Mouse (Mus musculus) urinary bladder, postnatal 36 days (tissue): ENCODE results near the gene Sult4a1.

Experiments used
- DNase-seq, 2 experiments: peaks; one replicate each; pipeline ENCODE4 v3.0.0; 2022; ENCODE audit warnings: low spot score in 2 of 2, mixed read lengths in 1 of 2

The Sult4a1 gene

DNA sequence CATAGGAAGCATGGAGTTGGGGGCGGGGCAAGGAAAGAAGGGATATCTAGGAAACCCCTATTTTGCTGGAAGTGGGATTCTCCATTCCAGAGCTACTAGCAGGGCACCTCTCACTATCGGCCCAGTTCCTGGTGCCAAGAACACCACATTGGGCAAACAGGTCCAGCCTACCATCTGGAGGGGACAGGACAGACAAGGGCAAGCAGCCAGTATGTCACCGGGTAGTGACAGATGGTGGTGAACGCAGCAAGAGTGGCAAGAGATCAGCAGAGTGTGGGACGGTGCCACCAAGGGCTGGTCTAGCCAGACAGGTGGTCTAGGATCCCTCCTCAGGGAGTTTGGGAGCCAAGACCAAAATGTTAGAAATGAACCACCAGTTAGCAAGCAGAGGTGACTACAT is 68.5 kb downstream of the Sult4a1 start:
- DNase-seq = no peak
